Mouse (Mus musculus) left cerebral cortex, adult 8-10 months (tissue): ENCODE measurements around the gene Zfp354a. TPM values are rescaled to one million over a fixed set of nuclear protein-coding genes. Genes with fewer than 3 reads are reported as not detected.
A peak's percentile ranks its signal among the peaks of the same experiment; 100 is the strongest.
"Not testable (repeated sequence)": the region's sequence is repeated elsewhere in the genome, so short reads cannot be mapped to it uniquely, and the experiment has no call there.

ENCODE experiments used
- DNase-seq, 2 experiments: peaks; one replicate each; pipeline ENCODE4 v3.0.0; 2022; ENCODE audit warnings: low spot score in 2 of 2
- total RNA-seq, 4 experiments: library from RNA; stranded (reverse); gene quantifications; 2 replicates each; pipeline ENCODE4 v1.2.4; 2022

Gene Zfp354a
- 1 to 10 TPM; 9.1 to 9.7 (median 9.2) TPM for total RNA-seq

- peak; percentile 48 to 53 for DNase-seq
These were observed at the start of gene Zfp354a for GRCm38 (mm10) chr11:51059151-51059571. TSS of gene Zfp354a (plus strand) at chr11:51059257.

GRCm38 (mm10) chr11:51011821-51012220 lies 47.2 kb upstream of the Zfp354a start:
- DNase-seq = no peak

- no peak for DNase-seq
These were observed 45.1 kb upstream of the Zfp354a start, which contains the start of gene Olfr54 for GRCm38 (mm10) chr11:51013936-51014335. TSS of gene Olfr54 (plus strand) at chr11:51014236.

- DNase-seq = no peak
These were observed 42.7 kb upstream of the Zfp354a start for GRCm38 (mm10) chr11:51016341-51016740.

- not testable (repeated sequence) for DNase-seq
These were observed 32.2 kb upstream of the Zfp354a start for GRCm38 (mm10) chr11:51026811-51027210.

- DNase-seq = not testable (repeated sequence)
These were observed 29.7 kb upstream of the Zfp354a start for GRCm38 (mm10) chr11:51029381-51029780.

- no peak for DNase-seq
These were observed 28.8 kb upstream of the Zfp354a start for GRCm38 (mm10) chr11:51030225-51030624.

- DNase-seq = no peak
These were observed 26.2 kb upstream of the Zfp354a start for GRCm38 (mm10) chr11:51032851-51033250.

- not testable (repeated sequence) for DNase-seq
These were observed 24.9 kb upstream of the Zfp354a start for GRCm38 (mm10) chr11:51034141-51034540.

- no peak for DNase-seq
These were observed 23.1 kb upstream of the Zfp354a start for GRCm38 (mm10) chr11:51035951-51036350.

GRCm38 (mm10) chr11:51044776-51045175 lies 14.3 kb upstream of the Zfp354a start:
- not testable (repeated sequence) for DNase-seq

- DNase-seq = not testable (repeated sequence)
These were observed 11.2 kb upstream of the Zfp354a start, which contains the start of gene Olfr1375 for GRCm38 (mm10) chr11:51047809-51048208. TSS of gene Olfr1375 (plus strand) at chr11:51048109.

GRCm38 (mm10) chr11:51051678-51052077 lies 7.4 kb upstream of the Zfp354a start:
- DNase-seq = no peak

GRCm38 (mm10) chr11:51053230-51053629 lies 5.8 kb upstream of the Zfp354a start:
- no peak for DNase-seq

GRCm38 (mm10) chr11:51059640-51060039 lies 583 bp downstream of the Zfp354a start:
- peak in 1 of 2 experiments; percentile 10 for DNase-seq

- DNase-seq = no peak
These were observed 1.9 kb downstream of the Zfp354a start for GRCm38 (mm10) chr11:51060981-51061380.

- no peak for DNase-seq
These were observed 4.2 kb downstream of the Zfp354a start for GRCm38 (mm10) chr11:51063276-51063675.

GRCm38 (mm10) chr11:51063841-51064240 lies 4.8 kb downstream of the Zfp354a start:
- DNase-seq = peak in 1 of 2 experiments; percentile 22

- no peak for DNase-seq
These were observed 25.5 kb downstream of the Zfp354a start for GRCm38 (mm10) chr11:51084527-51084926.

- peak in 1 of 2 experiments; percentile 16 for DNase-seq
These were observed 26.2 kb downstream of the Zfp354a start for GRCm38 (mm10) chr11:51085269-51085668.

- no peak for DNase-seq
These were observed 48.2 kb downstream of the Zfp354a start for GRCm38 (mm10) chr11:51107261-51107660.

GRCm38 (mm10) chr11:51110621-51111020 lies 51.6 kb downstream of the Zfp354a start:
- no peak for DNase-seq
